Mouse (Mus musculus): ENCODE results near the gene Rras2. TPM values are rescaled to one million over a fixed set of nuclear protein-coding genes. Genes with fewer than 3 reads are reported as not detected.

The Rras2 gene
- polyA plus RNA-seq, 1 experiment, result 119 TPM

DNA sequence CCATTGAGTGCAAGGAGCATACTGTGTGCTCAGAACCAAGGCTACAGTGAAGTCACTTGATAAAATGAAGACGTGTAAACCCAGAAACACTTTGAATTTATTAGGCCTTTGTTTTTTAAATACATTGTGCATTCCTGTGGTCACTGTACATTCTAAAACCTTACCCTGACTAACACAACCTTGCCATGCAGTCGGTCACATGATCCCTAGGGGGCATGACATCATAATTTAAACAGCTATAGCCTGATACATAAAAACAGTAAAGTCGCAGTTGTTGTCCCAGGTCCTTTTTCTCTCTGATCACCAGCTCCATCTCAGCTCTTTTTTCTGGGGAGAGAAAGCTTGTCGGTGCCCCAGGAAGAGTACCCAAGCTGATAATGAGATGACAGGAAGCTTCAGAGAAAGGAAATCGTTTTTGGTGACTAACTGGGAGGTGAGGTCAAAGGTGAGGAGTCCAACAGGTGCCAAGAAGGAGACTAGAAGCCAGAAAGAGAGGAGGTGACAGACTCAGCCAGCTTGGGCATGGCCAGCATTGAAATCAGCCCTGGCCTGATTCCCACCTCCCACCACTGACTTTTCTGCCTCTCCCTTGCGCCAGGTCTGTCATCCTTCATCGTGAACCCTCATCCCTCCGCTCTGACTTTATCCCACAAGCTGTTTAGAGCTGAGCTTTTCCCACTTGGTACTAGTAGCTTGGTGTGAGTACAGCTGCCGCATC is 105.7 kb downstream of the Rras2 start:
- Histone ChIP-seq H3K9ac (ENCODE audit: low read depth, poor library complexity, severe bottlenecking) (no peak overlapping the region), H3K4me3 (ENCODE audit: low read depth, low read length) (no peak overlapping the region), H3K36me3 (ENCODE audit: control insufficient read depth, insufficient read depth, low read length, poor library complexity, severe bottlenecking) (no peaks in the 10 kb centered on the region), H3K27me3 (ENCODE audit: control insufficient read depth, insufficient read depth, low read length, poor library complexity, severe bottlenecking) (no peaks in the 10 kb centered on the region), H3K9me3 (replicated peaks; ENCODE audit: control insufficient read depth, insufficient read depth, low read length, poor library complexity, severe bottlenecking) (no peaks in the 10 kb centered on the region), H3K27ac (ENCODE audit: insufficient read depth, low read length) (no peak overlapping the region), H3K4me1 (ENCODE audit: control insufficient read depth, insufficient read depth, low read length) (no peaks in the 10 kb centered on the region)
- TF ChIP-seq POLR2A (IDR thresholded peaks at IDR 0.05; ENCODE audit: insufficient read depth, low read length), result no peak
- no peak for TF ChIP-seq CTCF (IDR thresholded peaks at IDR 0.05; ENCODE audit: low read depth, low read length)
- no peak for TF ChIP-seq EP300 (IDR thresholded peaks at IDR 0.05; ENCODE audit: insufficient read depth, low read depth, low read length)

DNA sequence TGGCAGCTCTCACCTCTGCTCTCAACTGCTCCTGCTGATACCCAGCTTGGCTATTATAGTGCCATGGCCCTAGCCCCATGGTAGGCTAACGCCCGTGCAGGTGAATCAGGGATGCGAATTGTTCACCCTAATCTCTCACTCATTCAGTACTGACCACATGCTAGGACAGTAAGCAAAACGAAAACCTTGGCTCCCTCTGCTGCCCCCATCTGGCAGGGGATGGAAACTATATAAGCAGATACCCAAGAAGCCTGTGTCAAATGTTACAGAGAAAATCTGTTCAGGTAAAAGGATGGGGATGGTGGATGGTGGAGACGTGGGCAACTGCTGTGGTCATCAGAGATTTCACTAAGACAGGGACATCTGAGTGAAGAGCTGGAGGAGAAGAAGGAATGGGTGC is 110.0 kb downstream of the Rras2 start:
- no peak overlapping the region for H3K4me3 ChIP-seq (ENCODE audit: low read depth, low read length)
- H3K27me3 ChIP-seq (ENCODE audit: control insufficient read depth, insufficient read depth, low read length, poor library complexity, severe bottlenecking), result no peaks in the 10 kb centered on the region
- H3K9me3 ChIP-seq (replicated peaks; ENCODE audit: control insufficient read depth, insufficient read depth, low read length, poor library complexity, severe bottlenecking), result no peaks in the 10 kb centered on the region
- H3K36me3 ChIP-seq (ENCODE audit: control insufficient read depth, insufficient read depth, low read length, poor library complexity, severe bottlenecking), result no peaks in the 10 kb centered on the region
- H3K27ac ChIP-seq (ENCODE audit: insufficient read depth, low read length), result no peak overlapping the region
- H3K9ac ChIP-seq (ENCODE audit: low read depth, poor library complexity, severe bottlenecking), result no peak overlapping the region
- TF ChIP-seq EP300 (IDR thresholded peaks at IDR 0.05; ENCODE audit: insufficient read depth, low read depth, low read length), result no peak
- no peak for TF ChIP-seq CTCF (IDR thresholded peaks at IDR 0.05; ENCODE audit: low read depth, low read length)
- TF ChIP-seq POLR2A (IDR thresholded peaks at IDR 0.05; ENCODE audit: insufficient read depth, low read length), result no peak
- H3K4me1 ChIP-seq (ENCODE audit: control insufficient read depth, insufficient read depth, low read length), result no peaks in the 10 kb centered on the region

DNA sequence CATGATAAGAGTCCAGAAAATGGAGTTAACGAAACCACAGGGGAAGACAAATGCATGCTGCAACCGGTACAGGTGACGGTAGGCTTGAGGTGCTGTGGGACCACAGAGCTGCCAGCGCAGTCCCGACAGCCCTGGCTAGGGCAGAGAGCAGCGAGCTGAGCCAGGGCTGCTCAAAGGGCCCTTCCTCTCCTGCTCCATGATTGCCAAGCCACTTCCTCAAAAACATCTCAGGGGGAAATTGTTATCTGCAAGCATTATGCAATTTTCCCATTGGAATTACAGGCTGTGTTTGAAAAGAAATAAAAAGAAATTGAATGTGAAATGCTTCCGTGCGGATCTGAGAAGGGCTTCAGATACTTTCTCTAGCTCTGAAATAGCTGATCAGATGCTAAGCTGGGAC is 111.1 kb downstream of the Rras2 start:
- Histone ChIP-seq H3K27me3 (ENCODE audit: control insufficient read depth, insufficient read depth, low read length, poor library complexity, severe bottlenecking) (no peaks in the 10 kb centered on the region), H3K4me3 (ENCODE audit: low read depth, low read length) (no peak overlapping the region), H3K9me3 (replicated peaks; ENCODE audit: control insufficient read depth, insufficient read depth, low read length, poor library complexity, severe bottlenecking) (no peaks in the 10 kb centered on the region), H3K9ac (ENCODE audit: low read depth, poor library complexity, severe bottlenecking) (no peak overlapping the region), H3K4me1 (ENCODE audit: control insufficient read depth, insufficient read depth, low read length) (no peaks in the 10 kb centered on the region), H3K27ac (ENCODE audit: insufficient read depth, low read length) (no peak overlapping the region), H3K36me3 (ENCODE audit: control insufficient read depth, insufficient read depth, low read length, poor library complexity, severe bottlenecking) (no peaks in the 10 kb centered on the region)
- TF ChIP-seq POLR2A (IDR thresholded peaks at IDR 0.05; ENCODE audit: insufficient read depth, low read length) (no peak), CTCF (IDR thresholded peaks at IDR 0.05; ENCODE audit: low read depth, low read length) (no peak), EP300 (IDR thresholded peaks at IDR 0.05; ENCODE audit: insufficient read depth, low read depth, low read length) (no peak)

DNA sequence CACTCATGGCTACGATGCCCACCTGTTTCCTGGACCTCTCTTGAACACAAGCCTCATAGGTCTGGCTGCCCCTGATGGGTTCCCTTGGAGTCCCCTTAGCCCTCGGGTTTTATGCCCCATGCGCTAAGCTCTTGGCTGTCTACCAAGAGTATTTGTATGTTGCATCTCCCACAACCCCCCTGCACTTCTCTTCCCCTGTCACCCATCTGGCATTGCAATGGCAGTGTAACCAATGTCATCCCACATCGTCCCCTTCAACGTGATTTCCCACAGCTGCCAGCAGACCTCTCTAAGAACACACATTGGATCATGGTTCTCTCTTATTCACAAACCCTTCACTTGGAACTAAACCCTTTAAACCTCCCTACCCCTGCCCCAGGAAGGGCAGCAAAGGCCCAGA is 112.1 kb downstream of the Rras2 start:
- Histone ChIP-seq H3K4me3 (ENCODE audit: low read depth, low read length) (no peak overlapping the region), H3K4me1 (ENCODE audit: control insufficient read depth, insufficient read depth, low read length) (no peaks in the 10 kb centered on the region), H3K27me3 (ENCODE audit: control insufficient read depth, insufficient read depth, low read length, poor library complexity, severe bottlenecking) (no peaks in the 10 kb centered on the region), H3K36me3 (ENCODE audit: control insufficient read depth, insufficient read depth, low read length, poor library complexity, severe bottlenecking) (no peaks in the 10 kb centered on the region), H3K9ac (ENCODE audit: low read depth, poor library complexity, severe bottlenecking) (no peak overlapping the region), H3K9me3 (replicated peaks; ENCODE audit: control insufficient read depth, insufficient read depth, low read length, poor library complexity, severe bottlenecking) (no peaks in the 10 kb centered on the region), H3K27ac (ENCODE audit: insufficient read depth, low read length) (no peak overlapping the region)
- TF ChIP-seq POLR2A (IDR thresholded peaks at IDR 0.05; ENCODE audit: insufficient read depth, low read length), result no peak
- TF ChIP-seq CTCF (IDR thresholded peaks at IDR 0.05; ENCODE audit: low read depth, low read length), result no peak
- no peak for TF ChIP-seq EP300 (IDR thresholded peaks at IDR 0.05; ENCODE audit: insufficient read depth, low read depth, low read length)

DNA sequence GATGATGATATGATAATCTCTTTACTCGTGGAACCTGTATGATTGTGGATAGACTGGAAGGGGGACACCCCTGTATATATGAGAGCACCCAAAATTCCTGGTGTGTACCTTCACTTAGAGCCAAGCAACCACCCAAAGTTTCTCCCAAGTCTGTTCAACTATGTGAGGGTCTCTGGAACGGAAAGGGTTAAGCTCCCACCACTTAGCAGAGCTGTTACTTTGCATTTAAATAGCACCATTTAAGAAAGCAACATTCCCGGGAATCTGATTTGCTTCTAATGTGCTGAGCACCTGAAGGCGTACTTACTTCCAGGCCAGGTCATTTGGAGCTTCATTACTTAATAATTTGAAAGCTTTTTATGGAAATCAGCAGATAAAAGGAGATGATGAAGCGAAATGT is 113.4 kb downstream of the Rras2 start:
- no peak overlapping the region for H3K9ac ChIP-seq (ENCODE audit: low read depth, poor library complexity, severe bottlenecking)
- no peaks in the 10 kb centered on the region for H3K27me3 ChIP-seq (ENCODE audit: control insufficient read depth, insufficient read depth, low read length, poor library complexity, severe bottlenecking)
- no peaks in the 10 kb centered on the region for H3K4me1 ChIP-seq (ENCODE audit: control insufficient read depth, insufficient read depth, low read length)
- no peak for TF ChIP-seq EP300 (IDR thresholded peaks at IDR 0.05; ENCODE audit: insufficient read depth, low read depth, low read length)
- TF ChIP-seq CTCF (IDR thresholded peaks at IDR 0.05; ENCODE audit: low read depth, low read length), result no peak
- no peak for TF ChIP-seq POLR2A (IDR thresholded peaks at IDR 0.05; ENCODE audit: insufficient read depth, low read length)
- no peak overlapping the region for H3K4me3 ChIP-seq (ENCODE audit: low read depth, low read length)
- no peak overlapping the region for H3K27ac ChIP-seq (ENCODE audit: insufficient read depth, low read length)
- no peaks in the 10 kb centered on the region for H3K36me3 ChIP-seq (ENCODE audit: control insufficient read depth, insufficient read depth, low read length, poor library complexity, severe bottlenecking)
- no peaks in the 10 kb centered on the region for H3K9me3 ChIP-seq (replicated peaks; ENCODE audit: control insufficient read depth, insufficient read depth, low read length, poor library complexity, severe bottlenecking)

DNA sequence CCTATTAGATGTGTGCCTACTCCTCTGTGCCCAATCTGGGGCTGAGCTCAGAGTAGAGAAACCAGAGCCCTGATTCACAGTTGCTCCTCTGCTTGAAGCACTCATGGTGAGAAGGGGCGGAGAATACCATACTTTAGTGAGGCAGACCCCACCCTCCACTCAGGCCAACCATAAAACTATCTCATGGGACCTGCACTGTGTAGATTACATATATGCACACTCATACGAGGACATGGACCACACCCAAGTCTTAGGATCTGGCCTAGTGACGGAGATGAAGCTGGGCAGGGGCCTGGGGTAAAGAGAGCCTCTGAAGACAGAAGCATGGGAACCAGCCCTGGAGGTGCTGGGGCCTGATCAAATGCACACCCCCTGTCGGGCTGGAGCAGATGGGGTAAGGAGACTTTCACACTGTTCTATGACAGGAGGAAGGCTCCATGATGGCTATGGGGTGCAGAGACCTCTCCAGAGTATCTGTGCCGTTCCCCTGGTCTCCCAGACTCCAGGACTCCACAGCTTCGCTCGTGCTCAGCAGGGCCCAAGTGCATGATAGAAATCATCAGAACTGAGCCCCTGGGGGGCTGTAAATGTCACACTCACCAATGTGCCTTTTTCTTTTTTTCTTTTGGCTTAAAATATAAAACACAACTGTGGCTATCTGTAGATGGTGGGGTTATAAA is 119.8 kb downstream of the Rras2 start:
- Histone ChIP-seq H3K9ac (ENCODE audit: low read depth, poor library complexity, severe bottlenecking) (no peak overlapping the region), H3K4me3 (ENCODE audit: low read depth, low read length) (no peak overlapping the region), H3K27me3 (ENCODE audit: control insufficient read depth, insufficient read depth, low read length, poor library complexity, severe bottlenecking) (no peaks in the 10 kb centered on the region), H3K36me3 (ENCODE audit: control insufficient read depth, insufficient read depth, low read length, poor library complexity, severe bottlenecking) (no peaks in the 10 kb centered on the region), H3K27ac (ENCODE audit: insufficient read depth, low read length) (no peak overlapping the region), H3K4me1 (ENCODE audit: control insufficient read depth, insufficient read depth, low read length) (no peaks in the 10 kb centered on the region), H3K9me3 (replicated peaks; ENCODE audit: control insufficient read depth, insufficient read depth, low read length, poor library complexity, severe bottlenecking) (no peaks in the 10 kb centered on the region)
- TF ChIP-seq CTCF (IDR thresholded peaks at IDR 0.05; ENCODE audit: low read depth, low read length) (no peak), EP300 (IDR thresholded peaks at IDR 0.05; ENCODE audit: insufficient read depth, low read depth, low read length) (no peak), POLR2A (IDR thresholded peaks at IDR 0.05; ENCODE audit: insufficient read depth, low read length) (no peak)

Other genes starting within 250 kb of the Rras2 start
- gene Copb1, start 136.9 kb upstream of the Rras2 start, polyA plus RNA-seq (2011; ENCODE audit: insufficient read depth, insufficient read length, low read depth, missing spikeins), result 112 and 121 TPM in 2 replicates
- gene Psma1, start 158.3 kb upstream of the Rras2 start, polyA plus RNA-seq (2011; ENCODE audit: insufficient read depth, insufficient read length, low read depth, missing spikeins), result 239 and 249 TPM in 2 replicates